Mouse (Mus musculus) spleen, postnatal 14 days (tissue): Measurements from ENCODE around the gene Epha5.

Source experiments
- DNase-seq, 2 experiments: peaks; one replicate each; pipeline ENCODE4 v3.0.0; 2021 to 2022; ENCODE audit warnings: low spot score in 2 of 2

Gene Epha5

GRCm38 (mm10) chr5:84313619-84314018 lies 103.6 kb downstream of the Epha5 start:
- no peak for DNase-seq

DNA sequence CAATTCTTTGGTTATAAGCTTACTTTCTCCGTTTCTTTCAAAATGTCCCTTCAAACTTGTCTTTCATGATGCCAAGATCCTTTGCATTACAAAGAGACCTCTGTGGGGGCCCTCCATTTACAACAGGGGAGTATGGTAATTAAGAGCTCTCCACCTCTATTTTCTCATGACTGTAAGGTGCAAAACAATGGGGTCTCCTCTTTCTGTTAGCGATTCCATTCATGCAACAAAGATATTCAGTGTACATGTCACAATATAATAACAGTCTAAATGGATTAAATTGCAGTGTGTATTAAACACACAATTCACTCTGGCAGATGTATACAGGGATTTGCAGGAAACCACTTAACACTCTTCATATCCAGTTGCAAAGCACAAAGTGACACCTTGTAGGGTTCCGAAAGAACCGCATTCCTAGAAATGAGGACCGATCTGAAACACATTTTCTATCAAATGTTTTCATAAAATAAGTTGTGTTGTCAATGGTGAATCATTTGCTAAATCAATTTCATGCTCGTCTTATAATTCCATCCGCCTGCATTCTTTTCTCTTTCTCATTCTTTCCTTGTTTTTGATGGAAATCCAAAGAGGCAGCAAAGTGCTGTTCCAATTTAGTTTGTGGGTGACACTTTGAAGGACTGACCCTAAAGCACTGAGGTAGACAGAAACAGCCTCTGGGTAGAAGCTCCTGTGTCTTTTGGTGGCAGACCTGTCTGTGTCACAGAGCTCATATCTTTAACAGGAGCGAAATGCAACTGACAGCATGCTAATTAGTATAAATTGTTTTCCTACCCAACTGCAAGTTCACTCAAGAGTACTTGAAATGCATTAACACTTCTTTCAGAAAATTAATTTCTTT lies 118.1 kb downstream of the Epha5 start:
- DNase-seq: no peak

- no peak for DNase-seq
Observed at GRCm38 (mm10) chr5:84289429-84289977, 127.7 kb downstream of the Epha5 start.

GRCm38 (mm10) chr5:84281290-84282017 lies 135.7 kb downstream of the Epha5 start:
- no peak for DNase-seq

DNA sequence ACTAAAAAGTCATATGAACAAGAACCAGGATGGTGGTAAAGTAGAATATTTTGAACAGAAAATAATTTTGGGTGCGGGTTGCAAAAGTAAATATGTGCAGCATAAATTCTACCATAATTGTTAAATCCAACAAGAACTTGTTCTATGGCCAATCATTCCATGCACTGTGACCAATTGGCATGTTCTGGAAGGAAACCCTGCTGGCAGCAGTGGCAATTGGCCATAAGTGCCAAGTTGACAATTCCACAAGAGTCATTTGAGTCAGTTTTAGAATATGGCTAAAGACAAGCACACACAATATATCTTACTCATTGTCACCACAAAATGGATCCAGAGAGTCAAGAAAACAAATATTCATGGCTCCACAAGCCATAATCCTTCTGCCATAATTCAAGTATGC lies 140.2 kb downstream of the Epha5 start:
- DNase-seq: no peak

- no peak for DNase-seq
Observed at GRCm38 (mm10) chr5:84265407-84265806, 151.8 kb downstream of the Epha5 start.

GRCm38 (mm10) chr5:84263999-84264398 lies 153.2 kb downstream of the Epha5 start:
- DNase-seq: no peak

GRCm38 (mm10) chr5:84229971-84230370 lies 187.2 kb downstream of the Epha5 start:
- no peak for DNase-seq

DNA sequence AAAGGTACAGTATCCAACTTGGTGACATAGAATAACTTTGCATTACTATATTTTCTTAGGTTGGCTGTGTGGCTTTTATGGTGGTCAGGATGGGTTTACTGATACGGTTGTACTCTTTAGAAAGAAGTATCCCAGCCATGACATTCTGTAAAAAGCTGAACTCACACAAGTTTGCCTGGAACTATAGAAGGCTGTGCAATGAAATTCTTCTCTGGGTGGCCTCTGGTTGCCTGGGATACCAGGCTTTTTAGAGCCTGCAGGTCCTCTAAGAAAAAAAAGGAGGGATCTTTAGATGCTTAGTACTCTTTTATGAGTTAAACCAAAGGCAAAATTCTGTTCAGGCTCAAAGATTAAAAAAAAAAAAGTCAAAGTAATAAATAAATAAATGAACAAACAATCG lies 208.6 kb downstream of the Epha5 start:
- no peak for DNase-seq

DNA sequence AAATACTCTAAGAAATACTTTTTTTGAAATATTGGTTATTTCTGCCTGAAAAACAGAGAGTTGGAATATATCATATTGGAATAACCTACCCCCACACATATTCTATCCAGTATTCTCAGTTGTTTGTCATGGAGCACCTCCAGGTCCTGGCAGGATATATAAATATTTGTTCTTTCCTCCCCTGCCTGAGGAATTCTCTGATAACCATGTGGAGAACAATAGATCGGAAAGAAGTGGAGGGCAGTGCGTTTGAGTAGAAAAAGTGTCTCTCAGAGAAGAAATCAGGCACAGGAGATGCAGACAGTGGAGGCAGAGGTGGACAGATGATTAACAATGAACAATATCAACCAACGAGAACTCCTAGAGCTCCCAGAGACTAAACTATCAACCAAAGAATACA lies 223.8 kb downstream of the Epha5 start:
- no peak for DNase-seq

- DNase-seq: no peak
Observed at GRCm38 (mm10) chr5:84184189-84184588, 233.0 kb downstream of the Epha5 start.

- DNase-seq: no peak
Observed at GRCm38 (mm10) chr5:84153095-84153494, 264.1 kb downstream of the Epha5 start.

DNA sequence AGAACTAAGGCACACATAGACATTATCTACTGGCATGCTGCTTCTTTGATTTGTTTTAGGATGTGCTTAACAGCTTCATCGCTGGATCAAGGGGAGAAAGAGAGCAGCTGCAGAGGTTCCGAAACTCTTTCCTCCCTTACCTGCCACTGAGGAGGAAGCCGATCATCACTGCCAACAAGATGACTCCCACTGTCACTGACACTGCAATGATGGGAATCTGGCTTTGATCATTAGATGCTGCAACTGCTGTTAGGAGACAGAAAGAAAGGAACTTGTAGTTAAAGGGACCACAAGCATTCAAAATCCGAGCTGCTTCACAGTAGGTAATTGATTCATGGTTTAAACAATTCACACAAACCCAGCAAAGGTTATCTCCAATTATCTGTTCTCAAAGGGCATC lies 275.0 kb downstream of the Epha5 start:
- DNase-seq: no peak

DNA sequence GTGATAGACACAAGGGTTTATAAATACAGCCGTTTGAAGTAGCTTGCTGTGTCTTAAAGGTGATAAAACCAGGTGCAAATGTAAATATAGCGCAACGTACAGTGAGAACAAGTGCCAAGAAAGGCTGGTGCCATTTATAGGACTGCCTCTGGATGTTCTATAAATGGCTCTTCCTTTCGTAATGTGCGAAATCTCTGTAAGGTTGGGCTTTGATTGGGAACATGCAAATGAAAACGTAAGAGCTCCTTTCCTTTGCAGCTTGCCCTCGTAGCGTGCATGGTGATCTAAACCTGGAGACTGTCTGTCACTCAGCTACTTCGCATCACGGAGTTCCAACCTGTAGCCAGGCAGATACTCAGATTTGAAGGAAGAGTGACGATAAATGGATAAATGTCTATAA lies 321.2 kb downstream of the Epha5 start:
- no peak for DNase-seq

DNA sequence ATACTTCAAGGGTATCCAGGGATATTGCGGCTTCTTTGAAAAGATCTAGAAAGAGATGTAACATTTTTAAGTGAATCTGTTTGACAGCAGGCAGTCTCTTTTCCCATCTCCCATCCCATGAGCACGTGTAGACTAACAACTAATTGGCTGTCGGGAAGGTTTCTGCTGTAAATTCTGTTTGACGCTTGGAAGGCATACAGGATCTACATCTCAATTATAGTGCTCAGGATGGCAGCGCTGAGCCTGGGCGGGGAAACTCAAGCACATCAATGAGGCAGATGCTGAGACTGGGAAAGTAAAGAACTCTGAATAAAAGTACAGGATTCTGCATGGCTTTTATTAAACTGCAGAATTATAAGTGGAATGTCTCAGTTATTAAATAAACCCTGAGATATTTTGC lies 335.9 kb downstream of the Epha5 start:
- no peak for DNase-seq

- DNase-seq: no peak
Observed at GRCm38 (mm10) chr5:84070976-84071375, 346.2 kb downstream of the Epha5 start.

DNA sequence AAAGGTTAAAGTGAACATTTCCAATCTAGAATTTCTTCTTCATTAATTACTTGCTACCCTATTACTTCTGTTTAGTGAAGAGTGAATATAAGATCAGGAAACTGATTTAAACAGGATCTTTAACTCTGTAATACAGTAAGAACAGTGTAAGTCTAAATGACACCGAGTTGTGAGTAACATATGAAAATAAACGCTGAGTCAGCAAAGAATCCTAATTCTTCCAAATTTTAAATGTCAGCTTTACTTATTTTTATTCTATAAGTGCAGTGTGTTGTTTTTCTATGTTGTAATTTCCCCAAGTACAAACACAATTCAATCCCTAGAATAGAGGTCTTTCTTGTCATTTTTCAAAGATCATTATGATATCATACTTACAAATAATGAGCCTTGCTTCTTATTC lies 363.3 kb downstream of the Epha5 start:
- DNase-seq: no peak

- DNase-seq: no peak
Observed at GRCm38 (mm10) chr5:84037250-84037963, 379.8 kb downstream of the Epha5 start.
